Mouse (Mus musculus) layer of hippocampus, adult 9-10 months (tissue): ENCODE measurements around the gene Dnaaf1.

Experiments
- DNase-seq: peaks from one replicate; pipeline ENCODE4 v3.0.0; 2022; ENCODE audit warnings: low spot score

The Dnaaf1 gene

GRCm38 (mm10) chr8:119623061-119623460 is 48.0 kb downstream of the Dnaaf1 start:
- DNase-seq: no peak

DNA sequence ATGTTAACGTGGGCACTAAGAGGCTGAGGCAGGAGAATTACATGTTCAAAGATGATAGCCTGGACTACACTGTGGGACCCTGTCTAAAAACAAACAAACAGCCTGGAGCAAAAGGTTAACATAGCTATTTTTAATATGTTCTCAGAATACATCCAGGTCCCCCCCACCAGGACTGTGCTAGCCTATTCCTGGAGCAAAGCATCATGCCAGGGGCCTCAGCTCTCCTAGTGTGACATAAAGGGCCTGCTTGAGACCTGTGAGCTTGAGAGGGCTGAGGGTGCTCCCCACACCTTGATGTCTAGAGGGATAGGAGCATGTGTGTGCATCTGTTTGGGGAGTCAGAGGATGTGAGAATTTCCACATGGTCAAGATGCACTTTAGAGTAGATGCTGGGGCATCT is 48.7 kb downstream of the Dnaaf1 start:
- DNase-seq: no peak

DNA sequence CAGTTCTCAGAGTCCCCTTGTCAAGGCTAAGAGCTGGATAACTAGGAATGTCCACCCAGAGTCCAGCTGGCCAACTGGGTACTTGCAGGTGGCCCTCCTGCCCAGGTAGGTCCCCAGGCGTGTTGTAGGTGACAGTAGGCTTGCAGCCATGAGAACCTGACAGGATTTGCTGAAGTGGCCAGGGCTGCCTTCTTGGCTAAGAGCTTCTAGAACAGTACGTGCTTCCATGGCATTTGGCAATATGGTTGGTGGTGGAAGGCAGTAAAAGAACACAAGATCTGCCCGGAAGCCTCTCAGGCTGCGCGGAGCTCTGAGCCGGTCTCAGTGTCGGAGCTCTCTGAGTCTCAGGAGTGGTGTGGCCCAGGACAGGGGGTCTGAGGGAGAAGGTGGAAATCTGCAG is 49.9 kb downstream of the Dnaaf1 start:
- DNase-seq: no peak

DNA sequence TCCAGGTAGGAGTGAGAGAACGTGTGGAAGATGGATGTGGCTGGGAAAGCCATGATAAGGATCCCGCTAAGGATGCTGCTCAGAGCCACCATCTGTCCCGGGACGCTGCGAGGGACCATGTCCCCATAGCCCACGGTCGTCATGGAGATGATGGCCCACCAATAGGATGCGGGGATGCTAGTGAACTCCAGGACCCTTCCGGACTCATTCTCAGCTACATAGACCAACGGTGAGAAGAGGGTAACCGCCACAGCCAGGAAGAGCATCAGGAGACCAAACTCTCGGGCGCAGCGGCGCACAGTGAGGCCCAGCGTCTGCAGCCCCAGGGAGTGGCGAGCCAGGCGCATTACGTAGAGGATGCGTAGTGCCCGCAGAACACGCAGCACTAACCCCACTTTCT is 50.8 kb downstream of the Dnaaf1 start:
- no peak for DNase-seq

- DNase-seq: no peak
Measured at GRCm38 (mm10) chr8:119627199-119627598, 52.2 kb downstream of the Dnaaf1 start.

DNA sequence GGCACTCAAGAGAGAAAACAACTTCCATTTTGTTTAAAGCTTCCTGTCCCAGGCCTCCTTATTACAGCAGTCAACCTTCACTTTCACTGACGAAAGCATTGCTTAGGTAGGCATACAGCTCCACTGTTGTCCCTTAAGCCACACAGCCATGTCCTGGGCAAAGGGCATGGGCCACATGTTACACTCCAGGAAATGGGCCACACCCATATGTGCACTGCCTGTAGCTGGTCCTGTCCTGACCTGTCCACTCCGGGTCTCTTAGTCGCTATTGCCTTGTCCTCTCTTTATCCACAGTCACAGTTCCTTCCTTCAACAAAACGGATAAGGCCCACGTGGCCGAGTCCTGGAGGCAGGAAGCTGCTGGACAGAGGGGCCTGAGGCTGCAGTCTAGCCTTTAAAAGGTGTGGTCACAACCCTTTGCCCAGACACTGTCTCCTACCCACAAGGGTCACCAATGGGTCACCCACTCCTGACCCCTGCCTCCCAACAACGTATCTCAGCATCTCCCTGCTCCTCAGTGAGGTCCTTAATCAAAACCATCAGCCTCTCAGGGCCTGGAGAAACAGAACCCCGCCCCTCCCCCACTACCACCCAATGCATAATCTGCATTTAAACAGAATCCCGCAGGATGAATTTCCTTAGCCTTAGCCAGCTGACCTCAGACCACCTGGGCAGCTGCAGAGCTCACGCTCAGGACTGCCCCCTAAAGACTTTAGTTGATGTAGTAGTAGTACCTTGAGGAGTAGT is 52.8 kb downstream of the Dnaaf1 start:
- DNase-seq: no peak

DNA sequence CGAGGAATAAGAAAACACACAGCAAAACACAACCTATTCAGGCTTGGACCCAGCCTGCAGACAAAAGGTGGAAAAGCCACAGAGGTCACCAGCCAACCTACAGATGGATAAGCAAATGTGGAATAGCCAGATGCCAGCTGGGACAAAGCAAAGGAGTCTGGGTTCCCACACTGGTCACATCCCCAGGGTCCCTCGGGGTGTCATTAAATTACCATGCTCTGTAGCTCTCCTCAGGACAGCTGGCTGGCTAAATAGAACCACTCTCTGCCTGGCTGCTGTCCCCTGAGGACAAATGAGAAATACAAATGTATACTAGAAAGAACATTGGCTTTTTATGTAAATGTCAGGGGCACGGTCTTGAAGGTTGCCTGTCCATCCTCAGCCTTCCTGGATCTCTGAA is 55.8 kb downstream of the Dnaaf1 start:
- DNase-seq: no peak

DNA sequence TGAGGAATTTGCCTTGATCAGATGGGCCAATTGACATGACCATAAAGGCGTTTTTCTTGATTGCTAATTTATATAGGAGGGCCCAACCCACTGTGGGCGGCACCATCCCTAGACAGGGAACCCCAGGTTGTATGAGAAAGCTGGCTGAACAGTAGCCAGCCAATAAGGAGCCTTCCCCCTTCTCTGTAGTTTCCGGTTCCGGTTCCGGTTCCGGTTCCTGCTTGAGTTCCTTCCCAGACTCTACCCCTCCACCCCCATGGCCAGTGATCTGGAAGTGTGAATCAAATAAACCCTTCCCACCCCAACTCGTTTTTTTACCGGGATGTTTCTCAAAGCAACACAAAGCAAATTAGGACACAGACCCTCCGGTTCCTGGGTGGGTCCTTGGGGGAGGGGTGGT is 57.2 kb downstream of the Dnaaf1 start:
- DNase-seq: no peak

GRCm38 (mm10) chr8:119632909-119633308 is 57.9 kb downstream of the Dnaaf1 start:
- DNase-seq: no peak

DNA sequence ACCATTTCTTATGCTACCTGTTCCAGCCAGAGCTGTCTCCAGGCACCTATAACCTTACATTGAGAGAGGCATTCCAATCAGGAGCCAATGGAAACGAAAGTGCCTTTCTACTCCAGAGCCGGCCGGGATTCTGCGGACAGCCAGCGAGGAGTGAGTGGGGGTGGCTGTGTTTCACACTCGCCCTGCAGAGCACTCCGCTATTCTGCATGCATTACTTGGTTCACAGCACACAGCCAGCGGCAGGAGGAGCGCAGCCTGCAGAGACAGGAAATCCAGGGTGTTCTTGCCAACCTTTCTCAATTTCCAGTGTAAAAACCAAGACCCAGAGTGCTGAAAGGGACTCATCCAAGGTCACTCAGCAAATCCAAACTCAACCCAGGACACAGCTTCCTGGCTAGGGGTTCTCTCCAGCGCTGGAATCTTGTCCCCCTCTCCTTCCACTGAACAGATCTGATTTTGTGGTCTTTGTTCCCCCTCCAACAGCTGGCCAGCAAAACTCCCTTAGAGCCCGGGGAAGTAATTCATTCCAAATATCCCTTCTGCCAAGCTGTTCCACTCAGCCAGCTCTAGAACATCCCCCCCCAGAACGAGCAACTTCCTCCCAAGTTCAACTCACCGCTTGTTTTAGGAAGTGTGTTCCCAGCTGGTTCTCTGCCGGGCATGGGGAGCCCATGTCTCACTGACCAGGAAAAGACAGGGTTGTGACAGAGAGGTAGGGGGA is 59.7 kb downstream of the Dnaaf1 start:
- no peak for DNase-seq

- DNase-seq: no peak
Measured at GRCm38 (mm10) chr8:119635378-119635777, 60.3 kb downstream of the Dnaaf1 start, which contains the start of gene Kcng4. Kcng4 (minus strand) TSS chr8:119635680.

- DNase-seq: no peak
Measured at GRCm38 (mm10) chr8:119635958-119636357, 60.9 kb downstream of the Dnaaf1 start.

GRCm38 (mm10) chr8:119636766-119637165 is 61.7 kb downstream of the Dnaaf1 start:
- DNase-seq: no peak

GRCm38 (mm10) chr8:119637381-119637780 is 62.3 kb downstream of the Dnaaf1 start:
- DNase-seq: no peak

DNA sequence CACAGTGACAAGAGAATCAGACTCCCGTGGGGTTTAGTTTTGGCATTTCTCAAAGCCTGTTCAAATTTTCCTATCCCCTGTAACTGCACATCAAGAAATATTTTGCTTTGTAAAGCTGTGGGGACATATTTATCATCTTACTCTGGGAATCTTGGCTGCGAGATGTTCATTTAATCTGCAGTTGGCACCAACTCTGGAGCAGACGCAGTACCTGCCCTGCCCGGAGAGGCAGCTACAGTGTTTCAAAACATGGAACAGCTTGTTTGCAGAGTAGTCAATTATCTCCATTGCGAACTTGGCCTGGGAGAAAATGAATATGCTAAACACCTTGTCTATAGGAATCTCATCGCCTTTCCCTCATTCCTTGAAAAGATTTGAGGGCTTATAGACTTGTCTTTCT is 63.2 kb downstream of the Dnaaf1 start:
- no peak for DNase-seq

DNA sequence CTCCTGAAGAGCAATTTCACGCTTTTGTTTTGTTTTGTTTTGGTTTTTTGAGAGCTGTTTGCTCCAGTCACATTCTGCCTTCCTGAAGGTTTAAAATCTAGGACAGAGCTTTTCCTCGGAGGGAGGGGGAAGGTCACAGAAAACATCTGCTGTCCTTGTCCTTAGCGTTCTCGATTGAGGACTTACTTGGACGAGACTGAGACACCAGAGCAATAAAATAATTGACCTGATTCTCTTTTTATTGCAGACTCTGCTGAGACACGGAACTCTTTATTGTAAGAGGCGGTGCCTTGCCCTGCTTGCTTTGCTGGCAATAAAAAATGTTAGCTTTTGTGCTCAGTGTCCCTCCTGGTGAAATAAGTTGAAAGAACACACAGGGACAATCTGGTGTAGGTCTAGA is 64.8 kb downstream of the Dnaaf1 start:
- no peak for DNase-seq

GRCm38 (mm10) chr8:119641058-119641457 is 66.0 kb downstream of the Dnaaf1 start:
- DNase-seq: no peak

DNA sequence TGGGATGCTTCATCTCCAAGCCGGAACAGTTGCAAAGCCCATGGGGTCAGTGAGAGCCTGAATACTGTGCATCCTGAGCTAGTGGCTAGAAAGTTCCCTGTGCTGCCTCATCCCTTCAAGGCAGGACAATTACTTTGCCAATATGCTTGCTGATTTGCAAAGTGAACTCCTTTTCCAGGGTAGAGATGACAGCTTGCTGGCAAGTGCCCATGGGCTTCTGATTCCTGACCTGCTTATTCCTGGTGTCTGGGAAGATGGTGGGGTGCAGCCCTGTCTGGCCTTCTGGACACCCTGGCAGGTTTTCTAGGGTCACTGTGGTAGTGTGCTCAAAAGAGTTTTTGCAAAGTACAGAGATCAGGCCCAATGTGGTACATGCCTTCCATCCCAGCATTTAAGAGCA is 67.9 kb downstream of the Dnaaf1 start:
- DNase-seq: no peak

GRCm38 (mm10) chr8:119644429-119644960 is 69.5 kb downstream of the Dnaaf1 start:
- DNase-seq: no peak

GRCm38 (mm10) chr8:119644981-119645597 is 70.1 kb downstream of the Dnaaf1 start:
- DNase-seq: no peak

GRCm38 (mm10) chr8:119646197-119646596 is 71.2 kb downstream of the Dnaaf1 start:
- DNase-seq: no peak

DNA sequence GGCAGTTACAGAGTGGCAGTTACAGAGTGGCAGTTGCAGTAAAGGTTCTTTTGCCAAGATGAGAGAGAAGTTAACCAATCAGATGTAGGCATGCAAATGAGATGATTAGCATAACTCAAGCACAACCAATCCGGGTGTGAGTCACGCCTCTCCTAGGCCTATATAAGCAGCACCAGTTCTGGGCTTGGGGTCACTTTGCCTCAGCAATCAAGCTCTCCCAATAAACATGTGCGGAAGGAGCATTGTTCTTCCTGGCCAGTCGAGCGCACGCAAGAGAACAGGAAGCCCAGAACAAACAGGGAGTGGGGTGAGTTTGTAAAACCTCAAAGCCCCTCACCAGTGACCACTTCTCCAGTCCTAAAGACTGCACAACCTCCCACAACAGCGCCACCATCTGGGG is 71.8 kb downstream of the Dnaaf1 start:
- DNase-seq: no peak
